Mouse (Mus musculus): ENCODE results near the gene Gm15557. TPM values are rescaled to one million over a fixed set of nuclear protein-coding genes. Genes with fewer than 3 reads are reported as not detected.
"Not testable (repeated sequence)": the region's sequence is repeated elsewhere in the genome, so short reads cannot be mapped to it uniquely, and the experiment has no call there.

The Gm15557 gene
- not detected in 2 replicates for polyA plus RNA-seq (2016; fragmentation: Nextera tagmentation; extraction: Ambion mirVana)

DNA sequence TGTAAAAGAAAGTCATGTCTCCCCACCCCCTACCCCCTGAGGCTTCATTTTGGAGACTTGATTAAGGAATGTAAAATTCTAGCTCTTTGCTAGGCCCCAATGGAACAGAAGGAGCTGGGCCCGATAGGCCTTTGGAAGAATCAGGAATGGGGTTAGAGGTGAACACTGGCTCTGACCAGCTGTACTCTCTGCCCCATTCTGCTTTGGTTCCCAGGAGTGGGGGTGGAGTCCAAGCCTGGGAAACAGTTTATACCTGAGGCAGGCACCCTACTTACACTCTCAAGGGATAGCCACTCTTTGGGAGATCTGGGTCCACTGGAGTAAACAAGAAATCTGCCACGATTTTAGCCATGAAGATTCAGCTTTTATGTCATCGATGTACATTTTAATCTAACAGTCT, at the start of gene Gm15557:
TSS of gene Gm15557 (plus strand) at position 48 of the 400 bp plus-strand sequence.
- H3K27me3 ChIP-seq (replicated peaks): peaks cover 13% of the 10 kb centered on the region; the same call in 1 of the 2 replicates
- H3K4me3 ChIP-seq: no peak within 1 kb of the TSS
- WGBS (ENCODE audit: insufficient replicate concordance): 72% methylated on average over 3 of the region's 3 CpGs
- H3K9ac ChIP-seq: no peak within 1 kb of the TSS
- no peak within 1 kb of the TSS for H3K27ac ChIP-seq
- no peaks in the 10 kb centered on the region for H3K9me3 ChIP-seq (replicated peaks)
- H3K4me1 ChIP-seq: peaks cover 15% of the 10 kb centered on the region; the same call in 1 of the 2 replicates
- no peaks in the 10 kb centered on the region for H3K36me3 ChIP-seq
- ATAC-seq: no peak
- no peak within 1 kb of the TSS for H3K4me2 ChIP-seq

- 0 out of 2 replicates have a peak, but pooled peaks have one; percentile 44 for ATAC-seq
- H3K27ac ChIP-seq: no peak overlapping the region; the same call in 1 of the 2 replicates
- no peaks in the 10 kb centered on the region for H3K9me3 ChIP-seq (replicated peaks)
- WGBS (ENCODE audit: insufficient replicate concordance): 81% methylated on average over 13 of the region's 13 CpGs
- H3K9ac ChIP-seq: no peak overlapping the region
- H3K27me3 ChIP-seq (replicated peaks): no peaks in the 10 kb centered on the region
- H3K4me2 ChIP-seq: 0 out of 2 replicates have a peak overlapping the region, but pooled peaks have one; percentile 22
- no peak overlapping the region for H3K4me3 ChIP-seq
- peaks cover 65% of the 10 kb centered on the region for H3K36me3 ChIP-seq
- no peaks in the 10 kb centered on the region; the same call in 1 of the 2 replicates for H3K4me1 ChIP-seq
Observed at GRCm38 (mm10) chr2:155894307-155895045, 46.1 kb upstream of the Gm15557 start.

DNA sequence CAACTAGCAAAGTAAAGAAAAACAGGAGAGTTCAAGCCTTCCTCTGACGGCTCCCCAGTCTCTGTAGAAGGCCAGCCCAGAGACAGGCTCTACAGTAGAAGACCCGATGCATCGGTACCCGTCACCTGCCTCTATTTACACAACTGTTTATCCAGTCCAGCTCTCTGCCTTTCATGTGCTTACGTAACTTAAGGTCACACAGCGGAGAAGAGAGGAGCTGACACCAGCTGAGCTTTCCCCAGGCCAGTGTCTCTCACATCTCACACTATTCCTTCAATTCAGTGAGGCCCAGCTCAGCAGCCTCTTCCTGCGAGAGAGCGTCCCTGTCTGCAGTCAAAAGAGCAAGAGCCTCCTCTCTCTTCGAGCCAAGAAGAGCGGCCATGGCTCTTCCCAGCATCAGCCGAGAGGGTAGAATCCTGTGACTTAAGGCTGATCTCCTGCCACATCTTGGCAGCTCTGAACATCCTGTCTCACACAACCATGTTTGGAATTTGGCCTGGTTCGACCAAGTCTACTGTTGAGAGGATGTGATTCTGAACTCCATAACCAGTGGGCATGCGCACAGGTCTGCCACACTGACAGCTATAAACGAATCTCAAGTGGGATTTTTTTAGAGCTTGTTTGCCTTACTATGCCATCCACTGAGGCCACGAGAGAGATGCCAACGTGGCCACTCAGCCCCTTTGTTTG, 45.3 kb upstream of the Gm15557 start:
- peak overlapping the region; percentile 15; the same call in 1 of the 2 replicates for H3K27ac ChIP-seq
- WGBS (ENCODE audit: insufficient replicate concordance): 77% methylated on average over 16 of the region's 16 CpGs
- peaks cover 65% of the 10 kb centered on the region for H3K36me3 ChIP-seq
- no peaks in the 10 kb centered on the region for H3K9me3 ChIP-seq (replicated peaks)
- peak; percentile 32; the same call in 1 of the 2 replicates for ATAC-seq
- no peaks in the 10 kb centered on the region for H3K27me3 ChIP-seq (replicated peaks)
- no peak overlapping the region for H3K9ac ChIP-seq
- H3K4me1 ChIP-seq: no peaks in the 10 kb centered on the region; the same call in 1 of the 2 replicates
- no peak overlapping the region for H3K4me2 ChIP-seq
- H3K4me3 ChIP-seq: no peak overlapping the region

DNA sequence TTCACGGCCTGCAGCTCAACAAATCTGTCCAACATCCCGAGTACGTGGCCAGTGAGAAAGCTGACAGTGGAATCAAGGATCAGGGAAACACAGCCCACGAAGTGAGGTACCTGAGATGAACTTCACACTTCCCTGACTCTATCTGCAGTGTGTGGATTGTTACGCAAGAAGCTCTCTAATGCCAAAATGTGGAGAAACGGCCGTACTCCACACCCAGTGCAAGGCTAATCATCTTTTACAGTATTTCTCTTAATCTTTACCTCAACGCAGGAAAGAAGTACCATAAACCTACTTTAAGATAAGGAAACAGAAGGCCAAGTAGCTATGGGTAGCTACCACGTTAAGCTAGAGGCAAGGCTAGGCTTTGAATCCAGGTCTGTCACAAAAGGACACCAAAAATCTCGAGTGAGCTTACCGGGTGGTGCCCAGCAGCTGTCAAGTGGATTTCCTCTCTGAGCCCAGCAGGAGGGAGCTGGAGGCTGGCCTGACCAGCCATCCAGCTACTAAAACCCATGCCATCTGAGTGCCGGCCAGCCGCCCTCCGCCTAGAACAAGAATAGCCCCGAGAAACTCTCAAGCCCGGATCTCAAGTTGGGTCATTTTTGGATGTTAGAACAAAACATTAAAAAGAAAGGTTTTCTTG, 37.4 kb upstream of the Gm15557 start:
- no peak for ATAC-seq
- Histone ChIP-seq H3K4me3 (no peak overlapping the region), H3K27me3 (replicated peaks) (no peaks in the 10 kb centered on the region), H3K9ac (no peak overlapping the region), H3K9me3 (replicated peaks) (no peaks in the 10 kb centered on the region), H3K36me3 (peaks cover 74% of the 10 kb centered on the region), H3K4me2 (no peak overlapping the region), H3K27ac (no peak overlapping the region), H3K4me1 (no peaks in the 10 kb centered on the region)
- 72% methylated on average over 16 of the region's 16 CpGs for WGBS (ENCODE audit: insufficient replicate concordance)

DNA sequence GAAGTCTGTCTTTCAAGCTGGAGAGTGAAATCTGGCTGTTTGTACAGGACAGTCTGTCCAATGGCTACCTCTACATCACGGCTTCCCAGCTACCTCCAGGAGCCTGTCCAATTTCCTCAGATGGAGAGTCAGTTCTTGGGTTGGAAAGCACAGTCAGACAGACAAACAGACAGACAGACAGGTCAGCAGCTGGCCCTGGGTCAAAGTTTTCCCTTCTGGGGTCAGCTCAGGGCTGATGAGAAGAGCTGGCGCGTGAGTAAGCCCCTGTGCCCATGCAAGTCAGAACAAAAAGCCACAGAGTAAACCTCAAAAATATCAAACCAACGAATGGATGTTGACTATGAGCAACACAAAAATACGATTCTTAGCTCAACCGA, 36.9 kb upstream of the Gm15557 start:
- Histone ChIP-seq H3K9ac (no peak overlapping the region), H3K4me2 (no peak overlapping the region), H3K27ac (no peak overlapping the region), H3K9me3 (replicated peaks) (no peaks in the 10 kb centered on the region), H3K36me3 (peaks cover 74% of the 10 kb centered on the region), H3K27me3 (replicated peaks) (no peaks in the 10 kb centered on the region), H3K4me1 (no peaks in the 10 kb centered on the region), H3K4me3 (no peak overlapping the region)
- WGBS (ENCODE audit: insufficient replicate concordance): 76% methylated on average over 6 of the region's 6 CpGs
- no peak for ATAC-seq

- Histone ChIP-seq H3K36me3 (peaks cover 70% of the 10 kb centered on the region), H3K27ac (no peak overlapping the region), H3K9ac (no peak overlapping the region), H3K27me3 (replicated peaks) (no peaks in the 10 kb centered on the region), H3K4me3 (no peak overlapping the region), H3K4me2 (no peak overlapping the region), H3K9me3 (replicated peaks) (no peaks in the 10 kb centered on the region), H3K4me1 (no peaks in the 10 kb centered on the region)
- ATAC-seq: no peak
- WGBS (ENCODE audit: insufficient replicate concordance): 71% methylated on average over 6 of the region's 6 CpGs
Observed at GRCm38 (mm10) chr2:155914684-155915083, 25.8 kb upstream of the Gm15557 start.

DNA sequence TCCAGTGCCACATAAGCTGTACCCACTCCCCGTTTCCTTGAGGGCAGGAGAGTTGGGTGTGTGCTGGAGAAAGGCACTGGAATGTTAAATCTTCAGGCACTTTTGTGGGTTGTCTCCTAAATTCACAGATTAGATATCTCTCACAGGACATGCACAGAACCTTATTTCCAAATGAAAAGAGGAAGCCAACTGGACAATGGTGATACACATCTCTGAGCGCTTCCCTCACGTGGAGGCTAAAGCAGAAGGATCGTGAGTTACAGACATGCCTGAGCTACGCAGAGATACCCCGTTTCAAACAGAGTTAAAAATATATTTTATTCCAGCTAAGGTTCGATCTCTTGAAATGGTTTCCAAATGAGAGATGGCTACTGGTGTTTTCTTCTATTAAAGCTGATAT, 17.4 kb upstream of the Gm15557 start:
- Histone ChIP-seq H3K4me1 (peaks cover 8% of the 10 kb centered on the region), H3K4me3 (no peak overlapping the region), H3K4me2 (no peak overlapping the region), H3K27me3 (replicated peaks) (no peaks in the 10 kb centered on the region), H3K36me3 (peaks cover 59% of the 10 kb centered on the region), H3K9me3 (replicated peaks) (no peaks in the 10 kb centered on the region), H3K27ac (no peak overlapping the region), H3K9ac (no peak overlapping the region)
- no peak for ATAC-seq
- WGBS (ENCODE audit: insufficient replicate concordance): 51% methylated on average over 7 of the region's 7 CpGs

- not testable (repeated sequence) for H3K4me3 ChIP-seq; H3K9me3 ChIP-seq (replicated peaks); H3K4me2 ChIP-seq; H3K27ac ChIP-seq; ATAC-seq; H3K9ac ChIP-seq; H3K27me3 ChIP-seq (replicated peaks)
- H3K36me3 ChIP-seq: peaks cover 43% of the 10 kb centered on the region
- WGBS (ENCODE audit: insufficient replicate concordance): 62% methylated on average over 6 of the region's 6 CpGs
- H3K4me1 ChIP-seq: peaks cover 24% of the 10 kb centered on the region
Observed at GRCm38 (mm10) chr2:155925213-155925612, 15.3 kb upstream of the Gm15557 start.

DNA sequence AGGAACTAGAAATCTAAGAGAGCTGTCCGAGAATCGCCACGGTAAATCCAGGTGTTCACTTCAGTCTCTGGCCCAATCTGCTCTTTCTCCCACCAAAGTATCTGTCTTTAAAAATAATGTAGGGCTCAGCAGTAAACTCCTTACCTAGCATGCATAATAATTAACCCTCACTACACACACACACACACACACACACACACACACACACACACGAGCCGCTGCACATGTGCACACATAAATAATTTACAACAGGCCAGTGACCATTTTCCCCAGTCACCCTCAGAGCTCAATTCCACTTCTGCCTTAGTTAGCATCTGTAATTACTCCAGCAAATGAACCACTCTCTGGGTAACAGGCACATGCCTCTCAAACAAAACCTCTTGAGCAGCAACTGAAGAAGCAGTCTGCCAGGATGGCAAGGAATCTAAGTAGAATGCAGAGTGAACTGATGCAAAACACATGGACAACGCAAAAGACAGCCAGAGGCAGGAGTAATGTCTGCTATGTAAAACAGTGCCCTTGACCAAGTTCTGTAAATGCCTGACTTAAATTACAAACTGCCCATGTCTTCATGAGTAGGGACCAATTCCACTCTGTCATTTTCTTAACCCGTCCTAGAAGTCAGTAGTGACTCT, 11.7 kb upstream of the Gm15557 start:
- Histone ChIP-seq H3K4me2 (peak overlapping the region; percentile 82), H3K27ac (peak overlapping the region; percentile 50; the same call in 1 of the 2 replicates), H3K4me1 (peaks cover 31% of the 10 kb centered on the region), H3K9ac (peak overlapping the region; percentile 76), H3K9me3 (replicated peaks) (no peaks in the 10 kb centered on the region), H3K27me3 (replicated peaks) (no peaks in the 10 kb centered on the region), H3K36me3 (peaks cover 25% of the 10 kb centered on the region), H3K4me3 (peak overlapping the region; percentile 78)
- 55% methylated on average over 7 of the region's 7 CpGs for WGBS (ENCODE audit: insufficient replicate concordance)
- no peak for ATAC-seq

- peak within 1 kb of the TSS; percentile 76 for H3K9ac ChIP-seq
- H3K4me3 ChIP-seq: peak within 1 kb of the TSS; percentile 78
- H3K27me3 ChIP-seq (replicated peaks): no peaks in the 10 kb centered on the region
- peaks cover 31% of the 10 kb centered on the region for H3K4me1 ChIP-seq
- H3K9me3 ChIP-seq (replicated peaks): no peaks in the 10 kb centered on the region
- H3K4me2 ChIP-seq: peak within 1 kb of the TSS; percentile 82
- ATAC-seq: peak; percentile 93
- under 1% methylated on average over 38 of the region's 38 CpGs for WGBS (ENCODE audit: insufficient replicate concordance)
- peaks cover 16% of the 10 kb centered on the region; the same call in 1 of the 2 replicates for H3K36me3 ChIP-seq
- peak within 1 kb of the TSS; percentile 85 for H3K27ac ChIP-seq
Observed at GRCm38 (mm10) chr2:155929531-155930442, 10.7 kb upstream of the Gm15557 start, which contains the start of gene Uqcc1. Uqcc1 (minus strand) TSS chr2:155930310.
